Mouse (Mus musculus): ENCODE results near the gene Rab37. TPM values are rescaled to one million over a fixed set of nuclear protein-coding genes. Genes with fewer than 3 reads are reported as not detected.

Gene Rab37
- total and polyA plus RNA-seq, 2 experiments from 2014 or later, result 0.67 to 0.93 TPM

GRCm38 (mm10) chr11:115181913-115182638 is 90.8 kb downstream of the Rab37 start:
- no peak overlapping the region for H3K4me3 ChIP-seq (ENCODE audit: low read depth, low read length)
- DNase-seq (ENCODE audit: low spot score), result peak; percentile 83
- H3K9ac ChIP-seq (replicated peaks; ENCODE audit: low read length, poor library complexity, severe bottlenecking), result no peak overlapping the region
- ATAC-seq (ENCODE audit: low FRiP score), result no peak
- H3K4me2 ChIP-seq (ENCODE audit: low read depth, low read length, poor library complexity, severe bottlenecking), result no peak overlapping the region
- H3K4me1 ChIP-seq (ENCODE audit: insufficient read depth, low read length), result 0 out of 2 replicates have a peak, but pooled peaks cover 2% of the 10 kb centered on the region
- no peaks in the 10 kb centered on the region for H3K27me3 ChIP-seq (ENCODE audit: insufficient read depth, low read length)
- H3K36me3 ChIP-seq (ENCODE audit: insufficient read depth, low read length), result peaks cover 5% of the 10 kb centered on the region; the same call in 1 of the 2 replicates
- 25% methylated on average over 12 of the region's 12 CpGs for WGBS
- no peaks in the 10 kb centered on the region for H3K9me3 ChIP-seq (ENCODE audit: low read length)
- TF ChIP-seq CTCF (IDR thresholded peaks at IDR 0.05), result peak; percentile 93
- no peak overlapping the region for H3K27ac ChIP-seq (ENCODE audit: low read depth, low read length)

GRCm38 (mm10) chr11:115184973-115185372 is 93.7 kb downstream of the Rab37 start:
- ATAC-seq (ENCODE audit: low FRiP score), result no peak
- TF ChIP-seq CTCF (IDR thresholded peaks at IDR 0.05), result no peak
- no peaks in the 10 kb centered on the region for H3K27me3 ChIP-seq (ENCODE audit: insufficient read depth, low read length)
- 0 out of 2 replicates have a peak overlapping the region, but pooled peaks have one; percentile 19 for H3K9ac ChIP-seq (replicated peaks; ENCODE audit: low read length, poor library complexity, severe bottlenecking)
- 0 out of 2 replicates have a peak, but pooled peaks cover 5% of the 10 kb centered on the region for H3K4me1 ChIP-seq (ENCODE audit: insufficient read depth, low read length)
- no peaks in the 10 kb centered on the region for H3K9me3 ChIP-seq (ENCODE audit: low read length)
- peaks cover 5% of the 10 kb centered on the region; the same call in 1 of the 2 replicates for H3K36me3 ChIP-seq (ENCODE audit: insufficient read depth, low read length)
- 50% methylated on average over 4 of the region's 4 CpGs for WGBS
- H3K4me2 ChIP-seq (ENCODE audit: low read depth, low read length, poor library complexity, severe bottlenecking), result no peak overlapping the region
- H3K4me3 ChIP-seq (ENCODE audit: low read depth, low read length), result no peak overlapping the region
- H3K27ac ChIP-seq (ENCODE audit: low read depth, low read length), result no peak overlapping the region
- no peak for DNase-seq (ENCODE audit: low spot score)

DNA sequence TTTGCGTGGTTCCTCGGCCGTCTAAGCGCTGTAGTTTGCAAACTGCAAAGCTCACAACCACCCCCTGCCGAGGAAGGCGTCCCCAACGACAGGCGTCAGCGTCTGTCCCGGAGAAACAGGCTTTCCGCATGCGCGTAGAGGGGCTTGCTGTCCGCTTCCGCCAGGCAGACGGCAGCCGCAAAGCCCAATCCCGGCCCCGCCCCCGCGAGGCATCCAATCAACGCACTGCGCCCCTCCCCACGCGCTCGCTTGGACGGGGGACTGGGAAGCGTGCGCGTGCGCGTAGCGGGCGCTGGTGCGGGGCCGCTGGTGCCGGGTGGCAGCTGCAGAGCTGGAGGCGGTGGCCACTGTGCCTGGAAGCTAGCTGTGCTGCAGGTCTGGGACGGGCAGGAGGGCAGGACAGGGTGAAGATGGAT is 96.0 kb downstream of the Rab37 start, which contains the start of gene Tmem104:
Tmem104 (plus strand) TSS at position 264 of the 416 bp plus-strand sequence.
- TF ChIP-seq CTCF (IDR thresholded peaks at IDR 0.05), result peak; percentile 44; the same call in 1 of the 2 replicates
- Histone ChIP-seq H3K27me3 (ENCODE audit: insufficient read depth, low read length) (no peaks in the 10 kb centered on the region), H3K4me2 (ENCODE audit: low read depth, low read length, poor library complexity, severe bottlenecking) (peak within 1 kb of the TSS; percentile 84), H3K4me3 (ENCODE audit: low read depth, low read length) (peak within 1 kb of the TSS; percentile 67), H3K36me3 (ENCODE audit: insufficient read depth, low read length) (peaks cover 9% of the 10 kb centered on the region; the same call in 1 of the 2 replicates), H3K27ac (ENCODE audit: low read depth, low read length) (peak within 1 kb of the TSS; percentile 82), H3K4me1 (ENCODE audit: insufficient read depth, low read length) (0 out of 2 replicates have a peak, but pooled peaks cover 5% of the 10 kb centered on the region), H3K9ac (replicated peaks; ENCODE audit: low read length, poor library complexity, severe bottlenecking) (peak within 1 kb of the TSS; percentile 81), H3K9me3 (ENCODE audit: low read length) (no peaks in the 10 kb centered on the region)
- ATAC-seq (ENCODE audit: low FRiP score), result peak; percentile 93
- peak; percentile 99 for DNase-seq (ENCODE audit: low spot score)
- WGBS, result under 1% methylated on average over 39 of the region's 39 CpGs

GRCm38 (mm10) chr11:115187693-115188092 is 96.5 kb downstream of the Rab37 start, which contains the start of gene Nat9:
TSS of gene Nat9 (minus strand) at chr11:115187859.
- no peak for TF ChIP-seq CTCF (IDR thresholded peaks at IDR 0.05)
- no peaks in the 10 kb centered on the region for H3K9me3 ChIP-seq (ENCODE audit: low read length)
- peak within 1 kb of the TSS; percentile 81 for H3K9ac ChIP-seq (replicated peaks; ENCODE audit: low read length, poor library complexity, severe bottlenecking)
- H3K27ac ChIP-seq (ENCODE audit: low read depth, low read length), result peak within 1 kb of the TSS; percentile 82
- ATAC-seq (ENCODE audit: low FRiP score) (peak; percentile 35; the same call in 1 of the 2 replicates), DNase-seq (ENCODE audit: low spot score) (no peak)
- peaks cover 6% of the 10 kb centered on the region; the same call in 1 of the 2 replicates for H3K36me3 ChIP-seq (ENCODE audit: insufficient read depth, low read length)
- 0 out of 2 replicates have a peak, but pooled peaks cover 5% of the 10 kb centered on the region for H3K4me1 ChIP-seq (ENCODE audit: insufficient read depth, low read length)
- 8% methylated on average over 12 of the region's 12 CpGs for WGBS
- H3K4me3 ChIP-seq (ENCODE audit: low read depth, low read length), result peak within 1 kb of the TSS; percentile 67
- peak within 1 kb of the TSS; percentile 84 for H3K4me2 ChIP-seq (ENCODE audit: low read depth, low read length, poor library complexity, severe bottlenecking)
- no peaks in the 10 kb centered on the region for H3K27me3 ChIP-seq (ENCODE audit: insufficient read depth, low read length)

DNA sequence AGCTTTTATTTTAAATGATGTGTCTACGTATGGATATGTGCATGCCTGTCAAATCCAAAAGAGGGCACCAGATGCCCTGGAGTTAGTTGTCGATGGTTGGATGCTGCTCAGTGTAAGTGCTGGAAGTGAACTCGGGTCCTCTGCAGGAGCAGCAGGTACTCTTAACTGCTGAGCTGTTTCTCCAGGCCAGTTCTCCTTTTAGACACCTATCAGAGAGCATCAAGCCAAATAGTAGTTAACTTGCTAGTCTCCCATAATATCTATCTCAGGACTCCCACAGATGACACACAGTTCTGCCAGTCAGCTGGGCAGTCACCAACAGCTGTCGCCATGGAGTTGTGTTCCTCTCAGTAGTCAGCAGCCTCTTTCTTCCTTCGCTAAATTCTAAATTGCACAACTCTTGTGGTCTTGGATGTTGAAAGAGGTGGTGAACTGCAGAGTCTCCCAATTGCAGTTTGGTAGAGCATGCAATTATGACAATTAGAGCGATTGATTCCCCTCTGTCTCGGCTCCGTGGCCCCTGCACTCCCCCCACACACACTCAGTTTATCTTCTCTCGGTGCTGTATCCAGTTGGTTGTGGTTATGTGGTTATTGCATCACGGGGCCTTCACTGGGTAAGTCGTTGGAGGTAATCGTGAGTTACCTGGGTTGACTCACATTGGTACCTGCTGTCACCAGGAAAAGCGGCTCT is 97.5 kb downstream of the Rab37 start:
- no peak overlapping the region for H3K4me2 ChIP-seq (ENCODE audit: low read depth, low read length, poor library complexity, severe bottlenecking)
- WGBS, result 89% methylated on average over 13 of the region's 13 CpGs
- ATAC-seq (ENCODE audit: low FRiP score), result no peak
- H3K9me3 ChIP-seq (ENCODE audit: low read length), result no peaks in the 10 kb centered on the region
- H3K4me3 ChIP-seq (ENCODE audit: low read depth, low read length), result no peak overlapping the region
- H3K36me3 ChIP-seq (ENCODE audit: insufficient read depth, low read length), result peaks cover 4% of the 10 kb centered on the region; the same call in 1 of the 2 replicates
- no peak overlapping the region for H3K27ac ChIP-seq (ENCODE audit: low read depth, low read length)
- DNase-seq (ENCODE audit: low spot score), result no peak
- no peak for TF ChIP-seq CTCF (IDR thresholded peaks at IDR 0.05)
- H3K9ac ChIP-seq (replicated peaks; ENCODE audit: low read length, poor library complexity, severe bottlenecking), result no peak overlapping the region
- no peaks in the 10 kb centered on the region for H3K27me3 ChIP-seq (ENCODE audit: insufficient read depth, low read length)
- 0 out of 2 replicates have a peak, but pooled peaks cover 5% of the 10 kb centered on the region for H3K4me1 ChIP-seq (ENCODE audit: insufficient read depth, low read length)
